Mouse (Mus musculus): ENCODE results near the gene Arl11.

- no peak for TF ChIP-seq POLR2A (IDR thresholded peaks at IDR 0.05; ENCODE audit: insufficient read length, low read depth)
- TF ChIP-seq MAX (IDR thresholded peaks at IDR 0.05; ENCODE audit: low read depth): no peak
- no peak for TF ChIP-seq USF1 (IDR thresholded peaks at IDR 0.05; ENCODE audit: low read depth)
- no peak for TF ChIP-seq TCF12 (IDR thresholded peaks at IDR 0.05; ENCODE audit: insufficient read depth, poor library complexity, severe bottlenecking)
- no peak for TF ChIP-seq CEBPB (IDR thresholded peaks at IDR 0.05; ENCODE audit: insufficient read depth, poor library complexity, severe bottlenecking)
Observed at GRCm38 (mm10) chr14:61310036-61310772, 651 bp downstream of the Arl11 start.
